Mouse (Mus musculus) v-Abl transformed pro-B cells (cell line): ENCODE measurements around the gene Klrg1.

Experiments
- in situ Hi-C, 2 experiments: fragments of 400-800 bp; cut with MboI; formaldehyde crosslinking; loops; one replicate each; pipeline ENCODE4 v1.15.1; 2025; ENCODE audit not compliant: unreplicated experiment in 2 of 2

Gene Klrg1

DNA sequence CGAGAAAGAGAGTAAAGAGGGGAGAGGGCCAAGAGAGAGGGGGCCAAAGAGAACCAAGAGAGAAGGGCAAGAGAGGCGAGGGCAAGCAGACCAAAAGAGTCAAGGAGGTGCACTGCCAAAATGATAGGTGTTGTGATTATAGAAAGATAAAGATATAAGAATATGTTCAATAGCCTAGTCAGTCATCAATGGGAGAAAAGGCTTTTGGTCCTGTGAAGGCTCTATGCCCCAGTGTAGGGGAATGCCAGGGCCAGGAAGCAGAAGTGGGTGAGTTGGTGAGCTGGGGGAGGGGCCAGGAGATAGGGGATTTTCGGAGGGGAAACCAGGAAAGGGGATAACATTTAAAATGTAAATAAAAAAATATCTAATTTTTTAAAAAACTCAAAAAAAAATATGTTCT is 11.6 kb upstream of the Klrg1 start:
- in situ Hi-C loops, result no loop called here

DNA sequence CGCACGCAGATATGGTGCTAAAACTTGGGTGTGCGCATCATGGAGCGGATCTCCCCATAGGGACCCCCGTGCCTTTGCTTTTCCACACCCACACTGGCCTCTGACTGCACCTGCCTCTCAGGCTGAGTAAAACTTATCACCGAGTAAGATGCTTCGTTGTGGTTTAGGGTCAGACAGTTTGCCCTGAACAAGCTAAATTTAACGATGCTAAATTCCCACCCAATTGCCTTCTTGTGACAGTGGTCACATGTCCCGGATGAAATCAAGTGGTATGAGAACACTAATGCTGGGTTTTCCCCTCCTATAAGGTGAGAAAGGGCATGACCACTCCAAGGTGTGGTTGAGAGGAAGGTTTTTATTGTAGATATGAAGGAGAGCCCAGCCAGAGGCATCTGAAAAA is 11.1 kb upstream of the Klrg1 start:
- in situ Hi-C loops, result no loop called here

DNA sequence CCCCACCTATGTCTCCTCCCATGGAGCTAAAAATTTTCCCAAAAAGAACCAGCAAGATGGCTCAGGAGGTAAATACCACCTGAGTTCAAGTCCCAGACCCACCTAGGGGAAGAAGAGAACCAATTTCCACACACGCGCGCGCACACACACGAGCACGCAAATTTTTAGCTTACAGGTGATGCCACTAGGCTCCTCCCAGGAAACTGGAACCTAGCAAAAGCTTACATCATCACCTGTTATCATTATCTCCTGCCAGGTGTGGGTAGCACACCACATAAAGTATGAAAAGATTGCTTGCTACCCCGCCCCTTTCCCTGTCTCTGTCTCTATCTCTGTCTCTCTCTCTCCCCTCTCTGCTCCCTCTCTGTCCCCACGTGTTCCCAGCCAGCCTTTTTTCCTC is 10.4 kb upstream of the Klrg1 start:
- in situ Hi-C loops, result no loop called here

DNA sequence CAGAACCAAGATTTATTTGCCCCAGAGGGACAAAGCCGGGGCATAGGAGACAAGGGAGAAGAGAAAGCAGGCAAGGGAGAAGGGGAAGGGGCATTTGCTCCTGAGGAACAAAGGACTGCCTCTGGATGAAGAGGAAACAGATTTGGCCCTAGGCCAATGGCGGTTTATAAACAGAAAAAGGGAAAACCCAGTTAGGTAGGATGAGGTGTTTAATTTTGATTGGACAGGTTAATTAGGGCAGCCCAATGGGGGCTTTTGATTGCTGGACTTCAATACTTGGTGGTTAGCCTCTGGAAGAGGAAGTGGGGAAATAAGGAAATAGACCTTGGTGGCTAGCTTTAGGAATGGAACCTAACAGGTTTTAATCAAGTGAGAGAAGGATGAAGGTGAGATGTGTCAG is 9.5 kb upstream of the Klrg1 start:
- in situ Hi-C loops, result no loop called here

DNA sequence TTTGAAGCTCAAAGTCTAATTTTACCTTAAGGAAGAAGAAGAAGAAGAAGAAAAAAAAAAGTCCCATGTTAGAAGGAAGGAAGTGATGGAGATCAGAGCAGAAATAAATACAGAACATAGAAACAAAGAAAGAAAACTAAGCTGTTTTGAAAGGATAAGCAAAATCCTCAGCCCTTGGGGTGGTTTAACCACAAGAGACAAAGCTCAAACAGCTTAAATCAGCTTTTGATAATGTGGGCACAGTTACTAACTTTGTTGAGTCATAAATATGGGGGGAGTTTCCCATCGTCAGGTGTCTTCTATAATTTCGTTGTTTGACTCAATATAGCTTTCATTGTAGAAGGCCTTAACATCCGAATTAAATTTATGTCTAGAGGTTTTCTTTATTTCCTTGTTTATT is 9.1 kb upstream of the Klrg1 start:
- in situ Hi-C loops, result no loop called here

DNA sequence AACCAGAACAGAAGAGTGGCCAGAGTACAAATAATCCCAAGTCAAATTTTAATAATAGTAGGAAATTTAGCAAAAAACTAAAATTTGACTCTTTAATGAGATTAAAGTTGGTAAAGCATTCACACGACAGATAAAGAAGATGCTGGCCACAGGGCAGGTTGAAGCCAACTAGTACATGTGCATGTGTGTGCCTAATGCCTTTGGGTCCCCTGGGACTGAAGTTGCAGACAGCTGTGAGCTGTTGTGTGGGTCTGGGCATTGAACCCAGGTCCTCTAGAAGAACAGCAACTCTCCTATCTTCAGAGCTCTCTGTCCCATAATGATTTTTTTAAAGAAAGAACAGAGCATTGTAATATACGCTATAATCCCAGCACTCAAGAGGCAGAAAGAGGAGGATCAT is 8.6 kb upstream of the Klrg1 start:
- in situ Hi-C loops, result no loop called here

DNA sequence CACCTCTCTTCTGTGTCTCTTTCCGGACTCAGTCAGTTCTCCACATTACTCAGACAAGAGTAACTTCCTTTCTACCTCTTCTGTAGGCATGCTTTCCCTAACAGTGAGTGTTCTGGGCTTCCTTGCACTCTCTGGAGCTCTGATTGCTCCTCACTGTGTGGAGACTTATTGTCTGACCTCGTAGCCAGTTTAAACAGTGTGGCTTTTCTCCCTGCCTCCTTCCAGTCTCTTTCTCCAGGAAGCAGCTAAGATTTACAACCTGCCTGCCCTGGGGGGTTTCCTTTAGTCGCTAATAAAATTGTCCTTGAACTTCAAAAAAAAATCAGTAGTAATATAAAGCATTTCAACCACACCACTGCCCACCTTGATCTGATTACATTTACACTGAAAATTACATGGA is 7.6 kb upstream of the Klrg1 start:
- in situ Hi-C loops, result no loop called here

DNA sequence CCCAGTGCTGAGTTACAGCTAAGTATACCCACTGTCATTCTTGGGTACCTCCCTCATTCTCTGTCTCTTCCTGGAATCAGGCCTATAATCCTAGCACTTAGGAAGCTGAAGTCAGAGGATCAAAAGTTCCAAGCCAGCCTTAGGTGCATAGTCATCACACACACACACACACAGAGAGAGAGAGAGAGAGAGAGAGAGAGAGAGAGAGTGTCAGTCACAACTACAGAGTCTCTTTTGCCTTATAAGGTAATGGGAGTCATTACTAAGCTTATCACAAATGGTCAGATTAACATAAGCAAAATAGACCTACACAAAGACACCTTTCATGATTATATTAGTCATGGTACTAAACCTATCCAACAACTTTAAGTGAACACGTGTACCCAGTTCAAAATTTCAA is 6.6 kb upstream of the Klrg1 start:
- in situ Hi-C loops, result no loop called here

DNA sequence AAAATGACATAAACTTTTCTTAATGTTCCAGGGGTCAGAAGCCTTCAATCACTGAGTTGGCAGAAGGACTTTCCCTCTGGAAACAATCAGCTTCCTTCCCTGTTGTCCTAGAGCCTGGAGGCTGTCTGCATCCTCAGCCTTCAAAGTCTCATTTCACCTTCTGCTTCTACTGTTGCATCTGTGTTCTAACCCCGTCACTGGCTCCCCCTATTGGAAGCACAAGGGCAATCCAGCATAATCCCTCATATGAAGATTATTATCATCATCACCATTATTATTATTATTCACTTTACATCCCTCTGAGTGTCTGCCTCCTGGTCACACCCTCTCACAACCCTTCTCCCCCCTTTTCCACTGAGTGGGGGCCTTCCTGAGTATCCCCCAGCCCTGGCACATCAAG is 5.6 kb upstream of the Klrg1 start:
- in situ Hi-C loops, result no loop called here

DNA sequence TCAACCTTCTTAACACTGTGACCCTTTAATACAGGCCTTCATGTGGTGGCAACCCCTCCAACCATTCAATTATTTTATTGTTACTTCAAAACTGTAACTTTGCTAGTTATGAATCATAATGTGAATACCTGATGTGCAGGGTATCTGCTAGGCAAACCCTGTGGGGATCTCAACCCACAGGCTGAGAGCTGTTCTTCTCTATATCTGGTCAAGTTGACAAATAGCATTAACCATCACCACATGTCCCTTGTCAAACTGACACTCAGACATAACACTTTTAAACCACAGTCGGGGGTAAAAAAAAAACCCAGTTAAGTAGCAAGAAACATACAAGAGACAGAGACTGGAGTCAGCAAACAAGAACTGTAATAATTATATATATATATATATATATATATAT is 2.1 kb upstream of the Klrg1 start:
- in situ Hi-C loops, result no loop called here

DNA sequence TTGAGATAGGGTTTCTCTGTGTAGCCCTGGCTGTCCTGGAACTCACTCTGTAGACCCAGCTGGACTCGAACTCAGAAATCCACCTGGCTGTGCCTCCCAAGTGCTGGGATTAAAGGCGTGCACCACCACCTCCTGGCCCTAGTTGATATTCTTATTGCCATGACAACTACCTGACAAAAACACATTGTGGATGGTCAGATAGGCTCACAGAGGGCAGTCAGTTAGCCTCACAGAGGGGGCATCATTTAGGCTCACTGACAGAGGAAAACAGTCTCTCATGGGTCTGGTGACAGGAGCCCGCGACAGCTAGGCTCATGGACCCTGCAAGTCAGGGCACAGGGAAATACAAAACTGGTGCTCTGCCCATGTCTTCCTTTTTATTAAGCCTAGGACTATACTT is 1.6 kb upstream of the Klrg1 start:
- in situ Hi-C loops, result no loop called here

DNA sequence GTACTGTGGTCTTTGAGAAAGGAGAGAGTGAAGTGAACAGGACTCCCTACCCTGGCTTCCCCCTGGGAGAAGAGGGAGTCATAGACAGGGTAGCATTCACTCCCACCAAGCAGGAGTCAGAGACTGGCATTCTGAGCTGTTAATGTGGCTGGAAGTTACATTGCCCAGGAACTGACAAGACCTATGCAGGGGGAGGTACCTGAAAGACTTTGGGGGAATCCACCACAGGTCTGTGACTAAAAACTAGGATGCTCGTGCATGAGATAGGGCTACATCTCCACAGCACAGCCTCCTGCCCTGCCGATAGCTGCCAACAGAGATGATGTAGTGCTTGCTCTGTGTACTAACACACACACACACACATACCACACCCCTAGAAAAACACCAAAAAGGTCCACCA is 747 bp upstream of the Klrg1 start:
- in situ Hi-C loops, result no loop called here

DNA sequence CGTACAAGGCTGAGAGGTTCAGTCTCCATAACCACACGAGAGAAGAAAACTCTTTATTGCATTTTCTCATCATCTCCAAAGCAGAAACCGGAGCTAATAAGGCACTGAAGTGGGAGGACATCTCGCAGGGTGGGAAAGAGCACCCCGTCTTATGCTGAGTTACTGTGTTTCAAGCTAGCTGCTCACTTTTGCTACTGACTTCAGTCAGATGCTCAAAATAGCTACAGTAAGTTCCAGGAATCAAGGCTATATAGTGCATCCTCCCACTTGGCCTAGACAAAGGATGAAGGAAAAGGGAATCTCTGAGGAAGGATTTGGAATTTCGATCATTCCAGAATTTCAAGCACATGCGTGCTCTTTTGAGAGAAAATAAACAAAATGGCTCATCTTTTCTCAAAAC is 6.1 kb downstream of the Klrg1 start:
- in situ Hi-C loops, result no loop called here

DNA sequence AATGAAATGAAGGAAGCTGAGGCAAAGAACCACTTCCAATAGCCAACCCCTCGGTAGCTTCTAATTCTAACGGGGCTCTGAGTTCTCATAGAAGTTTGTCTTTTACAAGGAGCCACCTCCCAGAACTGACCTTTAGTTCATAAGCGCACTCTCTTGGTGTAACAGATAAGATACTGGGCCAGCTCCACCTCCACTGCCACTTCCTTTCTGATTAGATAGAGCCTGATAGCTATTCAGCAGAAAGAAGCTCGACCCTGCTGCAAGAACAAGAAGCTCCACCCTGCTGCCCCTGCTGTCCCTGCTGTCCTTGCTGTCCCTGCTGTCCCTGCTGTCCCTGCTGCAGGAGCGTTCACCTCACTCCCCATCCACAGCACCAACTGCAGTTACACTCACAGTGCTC is 8.1 kb downstream of the Klrg1 start:
- in situ Hi-C loops, result no loop called here

DNA sequence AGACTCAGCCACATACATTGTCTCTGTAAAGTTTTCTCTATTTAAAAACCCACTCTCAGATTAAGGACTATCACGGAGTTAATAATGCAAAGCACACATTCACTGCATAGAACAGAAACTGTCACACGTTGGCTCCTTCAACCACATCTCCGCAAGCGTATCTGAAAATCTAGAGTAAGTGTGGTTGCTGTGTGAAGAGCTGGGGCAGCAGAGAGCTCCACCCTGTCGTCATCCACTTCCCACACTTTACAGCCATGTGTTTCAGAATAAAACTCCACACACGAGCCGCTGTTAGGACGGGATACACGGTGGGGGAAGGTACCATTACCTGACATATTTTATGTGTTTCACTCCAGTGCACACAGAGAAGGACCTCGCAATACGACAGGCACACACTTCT is 12.5 kb downstream of the Klrg1 start:
- in situ Hi-C loops, result no loop called here

DNA sequence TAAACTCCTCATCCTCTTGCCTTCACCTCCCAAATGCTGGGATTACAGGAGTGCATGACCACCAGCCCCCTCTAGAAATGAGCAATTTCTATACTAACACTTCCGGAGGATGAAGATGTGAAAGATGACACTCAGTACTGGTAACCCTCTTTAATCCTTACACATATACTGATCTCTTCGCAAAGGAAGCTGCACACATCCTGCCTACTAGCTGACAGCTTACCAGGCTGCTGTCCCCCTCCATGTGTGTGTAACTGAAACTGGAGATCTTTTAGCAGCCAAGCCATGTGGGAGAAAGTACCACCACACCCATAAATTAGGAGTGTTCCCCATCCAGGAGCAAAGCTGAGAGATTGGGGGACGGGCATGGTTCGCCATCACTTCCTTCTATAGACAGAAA is 13.5 kb downstream of the Klrg1 start:
- in situ Hi-C loops, result no loop called here

DNA sequence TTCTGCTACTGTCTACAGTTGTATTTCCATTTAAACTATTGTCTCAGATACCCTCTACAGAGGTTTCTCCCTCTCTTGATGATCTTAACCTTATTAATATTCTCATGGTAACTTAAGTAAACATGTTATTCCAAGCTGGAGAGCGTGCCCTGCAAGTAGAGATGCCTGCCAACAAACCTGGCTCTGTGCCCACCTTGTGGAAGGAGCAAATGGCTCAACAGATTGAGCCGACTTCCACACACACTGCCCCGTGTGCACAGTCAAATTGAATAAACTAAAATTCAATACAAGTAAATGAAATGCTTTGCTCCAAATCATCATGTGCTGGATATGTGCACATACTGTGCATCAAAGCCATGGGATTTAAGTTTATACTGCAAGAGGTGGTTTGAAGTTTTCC is 14.1 kb downstream of the Klrg1 start:
- in situ Hi-C loops, result no loop called here

DNA sequence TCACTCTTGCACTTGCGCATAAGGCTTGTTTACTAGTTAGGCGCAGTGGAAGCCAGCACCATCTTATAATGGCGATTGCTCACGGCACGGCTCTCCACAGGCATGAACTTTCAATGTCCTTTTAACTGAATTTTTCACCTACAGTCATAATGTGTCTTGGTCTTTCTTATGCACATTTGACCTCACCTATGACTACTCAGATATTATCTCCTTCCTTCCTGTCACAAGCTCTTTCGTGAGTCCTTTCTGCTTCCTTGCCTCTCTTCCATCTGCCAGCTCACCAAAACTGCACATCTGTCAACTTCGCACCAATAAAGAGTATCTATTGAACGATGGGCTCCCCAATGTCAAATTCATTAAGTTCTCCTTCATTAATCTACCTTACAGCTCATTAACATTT is 20.1 kb downstream of the Klrg1 start:
- in situ Hi-C loops, result loop anchor here in 1 of 2 experiments (5.0 kb wide), 1 partner anchor 300 kb away; no protein-coding TSS in a partner anchor

DNA sequence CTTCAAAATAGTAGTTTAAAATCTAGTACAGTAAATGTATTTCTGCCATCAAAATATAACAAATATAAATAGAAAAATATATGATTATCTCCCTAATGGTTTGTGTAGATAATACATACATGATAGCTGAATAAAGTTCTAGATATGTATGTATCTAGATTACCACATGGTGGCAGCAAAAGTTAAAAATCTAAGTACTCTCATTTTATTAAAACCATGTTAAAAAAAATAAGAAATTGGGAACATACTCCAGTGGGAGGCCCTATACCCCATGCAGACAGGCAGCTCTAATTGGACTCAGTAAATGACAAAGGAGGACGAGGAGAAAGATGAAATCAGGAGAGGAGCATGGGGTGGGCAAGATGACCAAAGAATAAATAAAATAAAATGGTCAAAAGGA is 30.5 kb downstream of the Klrg1 start:
- in situ Hi-C loops, result loop anchor here in 1 of 2 experiments (10.0 kb wide), 1 partner anchor 243 kb away; the partner anchor contains the start of gene Rimklb

DNA sequence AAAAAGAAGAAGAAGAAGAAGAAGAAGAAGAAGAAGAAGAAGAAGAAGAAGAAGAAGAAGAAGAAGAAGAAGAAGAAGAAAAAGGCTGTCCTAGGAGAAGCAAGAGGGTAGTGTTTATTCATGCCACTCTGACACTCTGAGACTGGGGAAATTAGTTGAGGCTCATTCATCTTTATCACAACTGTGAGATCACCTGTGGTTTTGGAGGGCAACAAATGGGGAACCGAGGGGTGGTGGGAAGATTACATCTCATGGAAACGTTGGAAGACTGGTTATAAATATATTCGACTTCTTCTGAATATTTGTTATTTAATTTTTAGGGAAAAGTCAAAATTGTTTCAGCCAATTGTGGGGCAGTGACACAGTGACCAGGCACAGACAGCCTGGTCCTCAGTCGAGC is 32.6 kb downstream of the Klrg1 start:
- in situ Hi-C loops, result loop anchor here in 1 of 2 experiments (10.0 kb wide), 1 partner anchor 245 kb away; the partner anchor contains the start of gene Rimklb
